Mouse (Mus musculus): ENCODE measurements around the gene Limch1.

Limch1 gene

DNA sequence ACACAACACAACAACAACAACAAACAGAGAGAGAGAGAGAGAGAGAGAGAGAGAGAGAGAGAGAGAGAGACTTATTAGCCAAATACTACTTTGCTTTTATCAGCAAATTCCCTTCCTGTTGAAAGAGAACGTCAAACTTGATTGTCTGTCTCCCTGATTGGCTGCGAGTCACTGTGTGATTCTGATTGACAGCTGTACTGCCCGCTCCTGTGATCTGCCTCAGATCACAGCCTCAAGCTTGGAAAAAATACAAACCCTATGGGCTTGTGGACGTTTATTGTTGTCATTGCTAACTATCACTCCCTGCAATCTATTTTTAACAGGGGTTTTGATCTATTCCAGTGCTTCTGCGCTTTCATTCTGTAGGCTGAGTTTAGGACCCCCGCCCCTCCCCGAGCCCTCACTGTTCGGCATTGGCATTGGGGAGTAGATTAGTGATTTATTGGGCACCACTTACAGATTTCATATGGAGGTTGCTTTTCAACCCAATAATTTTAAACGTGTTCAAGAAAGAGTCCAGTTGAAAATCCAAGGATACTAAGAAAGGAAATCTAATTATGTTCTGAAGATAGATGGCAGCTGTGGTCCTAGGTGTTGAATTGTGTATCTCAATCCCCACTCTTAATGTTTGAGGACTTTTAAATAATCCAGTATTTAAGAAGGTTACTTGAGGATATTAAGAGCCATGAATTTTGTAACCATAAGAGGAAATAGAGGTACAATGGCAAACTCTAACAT lies 39.2 kb downstream of the Limch1 start:
- no peak for DNase-seq (ENCODE audit: low read depth, low spot score)

GRCm38 (mm10) chr5:66785995-66786620 lies 40.5 kb downstream of the Limch1 start:
- DNase-seq (ENCODE audit: low read depth, low spot score): no peak

GRCm38 (mm10) chr5:66786621-66787061 lies 41.0 kb downstream of the Limch1 start:
- peak; percentile 28 for DNase-seq (ENCODE audit: low read depth, low spot score)

GRCm38 (mm10) chr5:66789041-66789440 lies 43.4 kb downstream of the Limch1 start:
- no peak for DNase-seq (ENCODE audit: low read depth, low spot score)

DNA sequence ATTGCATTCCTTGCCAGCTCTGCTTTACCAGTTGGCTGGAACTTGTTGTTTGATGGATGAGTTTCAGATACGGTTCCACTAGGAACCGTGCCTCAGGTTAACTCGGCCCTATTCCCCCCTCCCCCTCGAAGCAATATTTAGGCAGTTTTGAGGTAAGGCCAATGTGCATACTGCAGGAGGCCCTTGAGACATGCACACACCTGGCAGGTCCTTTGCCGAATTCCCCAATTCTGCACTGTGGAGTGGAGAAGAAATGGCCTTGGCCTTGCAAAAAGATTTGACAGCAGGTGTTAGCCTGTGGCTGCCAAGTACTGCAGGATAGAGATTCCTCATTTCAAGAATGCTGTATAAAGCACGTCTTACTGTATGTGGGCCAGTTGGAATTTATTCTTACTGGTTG lies 45.5 kb downstream of the Limch1 start:
- no peak for DNase-seq (ENCODE audit: low read depth, low spot score)

- no peak for DNase-seq (ENCODE audit: low read depth, low spot score)
Measured at GRCm38 (mm10) chr5:66793251-66793650, 47.6 kb downstream of the Limch1 start.

GRCm38 (mm10) chr5:66797326-66797725 lies 51.7 kb downstream of the Limch1 start:
- no peak for DNase-seq (ENCODE audit: low read depth, low spot score)

DNA sequence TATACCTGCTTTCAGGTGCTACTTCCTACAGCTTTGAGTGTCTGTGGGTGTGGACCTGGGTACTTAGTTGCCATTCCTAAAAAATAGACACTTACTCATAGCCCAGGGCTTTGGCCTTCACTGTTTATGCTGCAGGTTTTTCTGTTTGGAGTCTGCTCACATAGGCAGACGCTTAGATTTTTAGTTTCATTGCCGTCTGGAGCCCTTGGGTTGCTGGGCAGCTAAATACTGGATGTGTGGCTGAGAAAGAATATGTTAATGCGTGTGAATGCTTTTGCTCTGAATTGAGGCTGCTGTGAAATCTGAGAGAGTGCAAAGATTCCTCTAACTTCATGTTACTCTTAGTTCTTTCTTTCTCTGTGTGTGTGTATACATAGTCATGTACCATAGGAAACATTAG lies 52.5 kb downstream of the Limch1 start:
- DNase-seq (ENCODE audit: low read depth, low spot score): no peak

- no peak for DNase-seq (ENCODE audit: low read depth, low spot score)
Measured at GRCm38 (mm10) chr5:66798591-66799003, 53.0 kb downstream of the Limch1 start.

GRCm38 (mm10) chr5:66800243-66800642 lies 54.6 kb downstream of the Limch1 start:
- DNase-seq (ENCODE audit: low read depth, low spot score): no peak

DNA sequence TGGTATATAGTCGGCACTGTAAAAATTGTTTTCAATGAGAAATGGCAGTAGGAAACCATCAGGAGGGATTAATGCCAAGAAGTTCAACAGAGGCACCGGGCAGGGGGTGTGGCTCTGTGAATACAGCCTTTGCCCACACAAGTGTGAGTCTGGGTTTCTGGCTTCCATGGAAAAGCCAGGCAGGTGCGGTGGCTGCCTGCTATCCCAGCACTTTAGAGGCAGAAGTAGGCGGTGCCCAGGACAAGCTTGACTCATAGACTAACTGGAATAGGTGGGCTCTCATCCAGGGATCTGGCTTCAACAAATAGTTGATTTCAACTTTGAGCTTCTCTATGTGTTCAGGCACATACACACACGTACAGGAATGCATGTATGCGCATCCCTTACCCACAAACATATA lies 55.4 kb downstream of the Limch1 start:
- no peak for DNase-seq (ENCODE audit: low read depth, low spot score)

GRCm38 (mm10) chr5:66802196-66802595 lies 56.6 kb downstream of the Limch1 start:
- DNase-seq (ENCODE audit: low read depth, low spot score): no peak

DNA sequence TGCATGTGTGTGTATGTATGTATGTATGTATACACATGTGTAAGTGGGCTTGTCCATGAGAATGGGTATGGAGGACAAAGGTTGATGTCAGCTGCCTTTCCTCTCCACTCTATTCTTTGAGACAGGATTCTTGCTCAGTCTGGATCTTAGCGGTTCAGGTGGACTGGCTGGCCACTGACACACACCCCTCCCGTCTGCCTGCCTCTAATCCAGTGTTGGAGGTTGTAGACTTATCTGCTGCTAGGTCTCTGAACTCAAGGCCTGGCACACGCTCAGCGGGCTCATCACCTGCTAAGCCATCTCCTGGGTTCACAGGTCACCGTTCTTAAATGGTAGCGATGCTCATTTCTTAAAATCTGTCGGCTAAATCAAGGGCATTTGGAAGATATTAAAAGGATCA lies 60.7 kb downstream of the Limch1 start:
- no peak for DNase-seq (ENCODE audit: low read depth, low spot score)

DNA sequence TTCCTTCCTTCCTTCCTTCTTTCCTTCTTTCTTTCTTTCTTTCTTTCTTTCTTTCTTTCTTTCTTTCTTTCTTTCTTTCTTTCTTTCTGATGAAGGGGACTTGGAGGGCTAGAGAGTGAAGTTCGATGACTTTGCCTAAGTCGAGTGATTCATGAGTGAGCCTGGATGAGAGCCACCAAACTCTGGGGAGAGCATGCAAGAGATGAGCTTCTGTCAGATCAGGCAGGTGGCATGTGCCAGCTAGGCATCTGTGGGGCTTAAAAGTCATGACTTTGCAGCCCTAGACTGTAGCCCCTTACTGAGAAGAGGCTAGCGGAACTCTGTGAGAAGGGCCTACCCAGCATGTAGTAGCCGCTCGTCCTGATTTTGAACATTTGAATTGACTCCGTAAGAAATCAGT lies 62.1 kb downstream of the Limch1 start:
- DNase-seq (ENCODE audit: low read depth, low spot score): no peak

- DNase-seq (ENCODE audit: low read depth, low spot score): no peak
Measured at GRCm38 (mm10) chr5:66809016-66809570, 63.5 kb downstream of the Limch1 start.

DNA sequence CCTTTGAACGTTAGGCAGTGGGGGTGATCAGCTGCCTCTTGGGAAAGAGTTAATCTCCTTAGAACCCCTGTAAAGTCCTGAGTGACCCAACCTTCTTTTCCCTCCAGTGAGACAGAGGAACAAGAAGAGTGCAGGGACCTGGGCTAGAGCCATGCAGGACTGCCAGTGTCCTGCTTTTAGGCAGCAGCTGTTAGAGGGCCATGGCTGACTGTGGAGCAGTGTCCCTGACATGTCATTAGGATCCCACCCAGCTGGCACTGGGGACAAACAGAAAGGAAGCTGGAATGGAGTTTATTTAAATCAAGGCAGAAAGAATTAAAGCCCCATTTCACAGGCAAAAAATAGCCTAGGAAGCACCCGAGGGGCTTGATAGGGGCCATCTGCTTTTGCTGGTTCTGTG lies 64.8 kb downstream of the Limch1 start:
- DNase-seq (ENCODE audit: low read depth, low spot score): no peak

GRCm38 (mm10) chr5:66814674-66815073 lies 69.0 kb downstream of the Limch1 start:
- no peak for DNase-seq (ENCODE audit: low read depth, low spot score)

- DNase-seq (ENCODE audit: low read depth, low spot score): no peak
Measured at GRCm38 (mm10) chr5:66815877-66816276, 70.2 kb downstream of the Limch1 start.

- no peak for DNase-seq (ENCODE audit: low read depth, low spot score)
Measured at GRCm38 (mm10) chr5:66816751-66817150, 71.1 kb downstream of the Limch1 start.

DNA sequence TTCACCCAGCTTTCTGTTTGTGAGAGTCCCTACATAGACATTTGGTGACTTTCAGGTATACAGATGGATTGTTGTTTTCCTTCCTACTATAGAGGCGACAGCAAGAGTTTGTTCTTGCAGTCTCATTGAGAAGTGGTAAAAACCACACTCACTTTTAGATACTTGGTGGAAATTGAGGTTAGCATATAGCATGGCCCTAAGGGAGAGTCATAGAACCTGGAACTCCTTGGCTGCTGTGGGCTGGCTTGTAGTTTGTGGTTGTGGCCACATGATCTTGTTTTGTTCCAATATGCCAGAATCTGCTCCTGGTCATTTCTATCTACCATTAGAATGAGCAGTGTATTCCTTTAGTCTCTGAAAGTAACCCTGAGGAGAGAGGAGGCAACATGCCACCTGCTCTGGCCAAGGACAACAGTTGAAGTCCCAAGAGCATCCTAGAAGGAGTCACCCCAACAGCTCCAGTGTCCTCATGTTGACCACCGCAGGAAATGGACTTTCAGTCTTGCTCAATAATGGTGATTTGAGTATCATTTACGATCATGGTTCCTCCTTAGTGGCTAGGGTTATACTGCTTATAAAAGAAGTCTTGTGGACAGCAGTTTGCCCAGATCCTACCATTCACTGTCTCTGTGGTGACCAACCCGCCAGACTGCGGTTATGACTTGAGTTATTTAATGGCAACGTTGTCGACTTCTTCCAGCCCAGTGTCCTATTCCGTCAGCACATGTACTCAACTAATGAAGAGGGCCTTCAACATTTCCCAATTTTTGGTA lies 71.7 kb downstream of the Limch1 start:
- no peak for DNase-seq (ENCODE audit: low read depth, low spot score)

DNA sequence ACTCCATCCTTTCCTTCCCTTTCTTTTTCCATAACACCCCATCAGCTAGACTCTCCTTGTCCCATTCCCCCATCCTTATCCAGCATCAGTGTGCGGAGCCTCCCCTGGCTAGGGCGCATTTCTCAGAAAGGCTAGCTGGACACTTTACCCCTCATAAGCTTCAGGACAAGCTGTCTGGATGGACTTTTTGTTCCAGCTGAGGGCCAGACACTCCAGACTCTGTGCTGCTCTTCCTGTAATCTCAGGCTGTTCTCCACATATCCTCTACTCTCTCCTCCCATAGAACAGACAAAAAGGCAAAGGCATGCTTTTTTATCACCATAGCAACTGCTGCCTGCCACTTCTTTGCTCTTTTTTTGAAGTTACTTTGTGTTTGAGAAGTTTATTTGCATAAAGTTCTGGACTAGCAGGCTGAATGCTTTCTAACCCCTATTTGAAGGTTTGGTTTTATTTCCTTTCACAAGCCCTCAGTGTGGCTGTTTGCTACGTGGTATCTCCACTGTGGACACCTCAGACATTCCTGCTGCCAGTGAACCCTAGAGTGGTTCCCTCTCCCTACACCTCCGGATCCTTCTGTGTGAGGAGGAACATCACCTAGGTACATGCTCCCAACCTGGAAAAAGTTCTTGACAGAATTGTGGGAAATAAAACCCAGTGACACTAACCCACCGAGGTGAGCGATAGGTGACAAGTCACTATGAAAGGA lies 77.0 kb downstream of the Limch1 start:
- no peak for DNase-seq (ENCODE audit: low read depth, low spot score)

GRCm38 (mm10) chr5:66825586-66825985 lies 80.0 kb downstream of the Limch1 start:
- no peak for DNase-seq (ENCODE audit: low read depth, low spot score)
